Mouse (Mus musculus): ENCODE data around the gene Eno4. TPM values are rescaled to one million over a fixed set of nuclear protein-coding genes. Genes with fewer than 3 reads are reported as not detected.

Gene Eno4
- total RNA-seq, 2 experiments from 2014 or later = 1.6 to 2.3 TPM

- DNase-seq (ENCODE audit: low spot score in 2 of 2) = no peak
Observed at GRCm38 (mm10) chr19:58970826-58971225, 27.6 kb downstream of the Eno4 start.

- no peak for DNase-seq (ENCODE audit: low spot score in 2 of 2)
Observed at GRCm38 (mm10) chr19:58974126-58974525, 30.9 kb downstream of the Eno4 start.

- DNase-seq (ENCODE audit: low spot score in 2 of 2) = no peak
Observed at GRCm38 (mm10) chr19:58975216-58975863, 32.1 kb downstream of the Eno4 start.

GRCm38 (mm10) chr19:58978401-58979171, 35.4 kb downstream of the Eno4 start:
- DNase-seq (ENCODE audit: low spot score in 2 of 2) = peak; percentile 24 to 36

- peak; percentile 14 to 26 for DNase-seq (ENCODE audit: low spot score in 2 of 2)
Observed at GRCm38 (mm10) chr19:58979436-58980055, 36.3 kb downstream of the Eno4 start.

- no peak for DNase-seq (ENCODE audit: low spot score in 2 of 2)
Observed at GRCm38 (mm10) chr19:58980056-58980440, 36.8 kb downstream of the Eno4 start.

- DNase-seq (ENCODE audit: low spot score in 2 of 2) = no peak
Observed at GRCm38 (mm10) chr19:58981571-58981970, 38.3 kb downstream of the Eno4 start.

- DNase-seq (ENCODE audit: low spot score in 2 of 2) = no peak
Observed at GRCm38 (mm10) chr19:59002827-59003226, 59.6 kb downstream of the Eno4 start.

- DNase-seq (ENCODE audit: low spot score in 2 of 2) = peak in 1 of 2 experiments; percentile 15
Observed at GRCm38 (mm10) chr19:59006577-59007340, 63.5 kb downstream of the Eno4 start.

- DNase-seq (ENCODE audit: low spot score in 2 of 2) = no peak
Observed at GRCm38 (mm10) chr19:59010802-59011201, 67.6 kb downstream of the Eno4 start.

Small RNAs within 50 kb of the gene (microRNA-seq; reads per million reads assigned to microRNA genes)
- 39.0 to 54.3 reads per million in 2 experiments for gene Mir3086

Other genes starting within 250 kb of the Eno4 start
- not detected for gene Pnliprp1, start 214.5 kb upstream of the Eno4 start, total RNA-seq (2021)
- not detected for gene Pnliprp2, start 183.7 kb upstream of the Eno4 start, total RNA-seq (2021)
- under 1 TPM in 1 of 2 experiments, not detected in 1; 0.84 TPM for gene 1700019N19Rik, start 149.0 kb upstream of the Eno4 start, total RNA-seq (2021)
- 100 to 1,000 TPM; 195 to 201 TPM for gene Hspa12a, start 229 bp downstream of the Eno4 start, total RNA-seq (2021)
- gene Shtn1, start 132.7 kb downstream of the Eno4 start, total RNA-seq (2021) = 10 to 100 TPM; 18.7 to 19.7 TPM
- 1 to 10 TPM; 2.0 to 2.4 TPM for gene Vax1, start 226.6 kb downstream of the Eno4 start, total RNA-seq (2021)

Data from left cerebral cortex, adult 18-20 months (tissue).